Mouse (Mus musculus) liver, embryonic 16.5 days (tissue): ENCODE results near the gene Rbfox1. TPM values are rescaled to one million over a fixed set of nuclear protein-coding genes. Genes with fewer than 3 reads are reported as not detected.

Experiments
- ATAC-seq: fragments of 200-750 bp; cut with Nextera tagmentation; 2 replicates; pipeline ENCODE4 v1.8.0; 2017; ENCODE audit warnings: low read depth, mild to moderate bottlenecking, moderate number of reproducible peaks, moderate library complexity
- H3K27ac ChIP-seq: fragments of 300-500 bp; sonication (generic); 2 replicates; pipeline ENCODE4 v1.5.1; 2014; ENCODE audit warnings: mild to moderate bottlenecking, low read length
- H3K27me3 ChIP-seq: fragments of 300-500 bp; sonication (generic); 2 replicates; pipeline ENCODE4 v1.6.1; 2014; ENCODE audit warnings: low read depth, low read length, mixed read lengths; ENCODE audit not compliant: control insufficient read depth, insufficient read depth
- H3K36me3 ChIP-seq: fragments of 300-500 bp; sonication (generic); 2 replicates; pipeline ENCODE4 v1.6.1; 2014; ENCODE audit warnings: mild to moderate bottlenecking; ENCODE audit not compliant: control insufficient read depth, insufficient read depth
- H3K4me1 ChIP-seq: fragments of 300-500 bp; sonication (generic); 2 replicates; pipeline ENCODE4 v1.6.1; 2014; ENCODE audit warnings: low read depth, low read length, mixed read lengths; ENCODE audit not compliant: control insufficient read depth
- H3K4me2 ChIP-seq: fragments of 300-500 bp; sonication (generic); 2 replicates; pipeline ENCODE4 v1.6.1; 2014; ENCODE audit warnings: low read depth, low read length, mixed read lengths
- H3K4me3 ChIP-seq: fragments of 300-500 bp; sonication (generic); 2 replicates; pipeline ENCODE4 v1.5.1; 2014; ENCODE audit warnings: low read depth, mild to moderate bottlenecking, low read length
- H3K9ac ChIP-seq: fragments of 300-500 bp; sonication (generic); 2 replicates; pipeline ENCODE4 v1.6.1; 2014; ENCODE audit warnings: low read depth, low read length
- H3K9me3 ChIP-seq: fragments of 300-500 bp; sonication (generic); replicated peaks from 2 replicates; pipeline ENCODE4 v1.6.1; 2016; ENCODE audit warnings: low read length; ENCODE audit not compliant: control insufficient read depth
- WGBS: fragments of 180-500 bp; shearing (Covaris S2); extraction: QIAGEN DNeasy Blood & Tissue Kit; methylation state at CpG from one replicate; pipeline ENCODE4 v1.1.7; 2014; ENCODE audit not compliant: insufficient replicate concordance; 5-methylcytosine and 5-hydroxymethylcytosine counted together
- polyA plus RNA-seq: library from polyadenylated mRNA; unstranded; fragments of >200 nt; fragmentation: Nextera tagmentation; extraction: Ambion mirVana; gene quantifications from 2 replicates; pipeline ENCODE4 v1.2.1, GENCODE M21; 2015

The Rbfox1 gene
- polyA plus RNA-seq, 1 experiment from 2014 or later: 0.38 TPM

GRCm38 (mm10) chr16:6012853-6013252 is 127.7 kb downstream of the Rbfox1 start:
- Histone ChIP-seq H3K27me3 (no peaks in the 10 kb centered on the region), H3K4me3 (no peak overlapping the region), H3K36me3 (no peaks in the 10 kb centered on the region), H3K27ac (no peak overlapping the region), H3K9me3 (no peaks in the 10 kb centered on the region), H3K4me2 (no peak overlapping the region), H3K9ac (no peak overlapping the region), H3K4me1 (no peaks in the 10 kb centered on the region)
- 39% methylated on average over 3 of the region's 3 CpGs for WGBS
- ATAC-seq: no peak

DNA sequence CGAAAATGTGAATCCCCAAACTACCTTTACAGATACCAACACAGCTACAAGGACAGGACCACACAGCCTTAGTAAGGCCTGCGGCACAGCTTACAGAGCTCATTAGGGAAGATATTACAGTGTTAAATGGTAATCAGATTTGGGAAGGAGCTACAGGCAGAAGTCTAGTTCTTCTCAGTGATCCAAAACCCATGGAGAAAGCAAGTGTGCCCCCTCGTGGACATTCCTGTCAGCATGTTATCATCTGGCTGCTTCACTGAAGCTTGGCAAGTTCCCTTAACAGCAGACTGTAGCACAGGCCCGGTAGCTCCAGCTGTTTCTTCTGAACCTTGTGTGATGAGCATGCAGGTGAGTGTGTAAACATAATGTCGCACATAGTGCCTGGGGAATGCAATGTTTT is 133.5 kb downstream of the Rbfox1 start:
- ATAC-seq: no peak
- H3K4me3 ChIP-seq: no peak overlapping the region
- H3K27ac ChIP-seq: no peak overlapping the region
- H3K4me2 ChIP-seq: no peak overlapping the region
- WGBS: 34% methylated on average over 5 of the region's 5 CpGs
- no peaks in the 10 kb centered on the region for H3K36me3 ChIP-seq
- H3K4me1 ChIP-seq: no peaks in the 10 kb centered on the region
- no peak overlapping the region for H3K9ac ChIP-seq
- H3K9me3 ChIP-seq: no peaks in the 10 kb centered on the region
- no peaks in the 10 kb centered on the region for H3K27me3 ChIP-seq

DNA sequence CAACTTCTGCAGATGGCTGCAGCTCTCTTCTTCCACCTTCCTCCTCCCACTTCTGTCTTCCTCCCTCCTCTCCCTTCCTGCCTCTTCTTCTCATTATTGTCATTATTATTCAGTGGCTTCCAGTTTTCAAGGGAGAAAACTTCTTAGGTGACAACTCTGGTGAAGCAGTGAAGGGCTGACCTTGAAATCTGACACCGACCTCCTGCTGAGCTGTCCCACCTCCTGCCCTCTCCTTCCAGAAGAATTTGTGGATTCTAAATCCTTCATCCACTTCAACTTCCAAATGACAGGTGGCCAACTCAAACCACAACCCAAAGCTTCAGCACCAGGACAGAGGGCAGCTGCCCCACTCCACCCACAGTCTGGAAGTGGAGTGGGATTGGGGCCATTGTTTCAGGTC is 134.2 kb downstream of the Rbfox1 start:
- H3K4me2 ChIP-seq: no peak overlapping the region
- no peak for ATAC-seq
- no peak overlapping the region for H3K27ac ChIP-seq
- H3K4me1 ChIP-seq: no peaks in the 10 kb centered on the region
- H3K9ac ChIP-seq: no peak overlapping the region
- 25% methylated on average over 1 of the region's 1 CpGs for WGBS
- H3K4me3 ChIP-seq: no peak overlapping the region
- H3K27me3 ChIP-seq: no peaks in the 10 kb centered on the region
- H3K36me3 ChIP-seq: no peaks in the 10 kb centered on the region
- no peaks in the 10 kb centered on the region for H3K9me3 ChIP-seq

DNA sequence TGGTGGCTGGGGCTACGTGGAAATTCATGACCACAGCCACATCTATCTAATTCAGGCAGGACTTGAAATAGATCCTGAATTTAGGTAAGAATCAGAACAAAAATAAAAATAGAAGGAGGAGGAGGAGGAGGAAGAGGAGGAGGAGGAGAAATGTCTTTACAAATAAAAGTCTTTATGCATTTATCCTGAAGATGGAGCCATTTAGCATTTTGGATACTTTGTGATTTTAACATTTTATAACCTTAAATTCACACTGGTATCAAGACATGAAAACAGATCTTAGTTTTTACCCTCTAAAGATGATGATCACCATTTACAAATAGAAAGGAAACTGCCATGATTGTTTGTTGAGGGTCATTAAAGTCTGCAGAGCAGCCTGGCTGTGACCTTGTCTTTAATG is 146.1 kb downstream of the Rbfox1 start:
- ATAC-seq: no peak
- Histone ChIP-seq H3K9ac (no peak overlapping the region), H3K4me1 (no peaks in the 10 kb centered on the region), H3K4me2 (no peak overlapping the region), H3K9me3 (no peaks in the 10 kb centered on the region), H3K4me3 (no peak overlapping the region), H3K36me3 (no peaks in the 10 kb centered on the region), H3K27me3 (no peaks in the 10 kb centered on the region), H3K27ac (no peak overlapping the region)
- WGBS: 43% methylated on average over 1 of the region's 1 CpGs

DNA sequence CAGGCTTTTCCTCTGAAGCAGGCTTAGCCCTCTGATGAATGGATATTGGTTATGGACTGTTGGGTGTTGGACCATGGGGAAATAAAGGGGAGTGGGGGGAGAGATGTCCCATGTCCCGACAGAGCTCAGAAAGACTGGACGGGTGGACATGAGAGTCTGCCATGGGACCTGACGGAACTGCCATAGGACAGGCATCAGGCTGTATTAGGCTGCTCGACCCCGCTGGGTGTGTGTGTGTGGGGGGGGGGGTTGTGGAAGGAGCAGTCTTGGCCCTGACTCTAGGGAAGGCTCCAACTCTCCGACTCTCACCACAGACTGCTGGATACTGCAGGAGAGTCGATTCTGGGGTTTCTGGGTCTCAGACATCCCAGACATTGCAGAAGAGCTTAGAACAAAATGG is 147.4 kb downstream of the Rbfox1 start:
- Histone ChIP-seq H3K4me2 (no peak overlapping the region), H3K36me3 (no peaks in the 10 kb centered on the region), H3K27ac (no peak overlapping the region), H3K9ac (no peak overlapping the region), H3K27me3 (no peaks in the 10 kb centered on the region), H3K4me3 (no peak overlapping the region), H3K9me3 (no peaks in the 10 kb centered on the region), H3K4me1 (no peaks in the 10 kb centered on the region)
- 62% methylated on average over 7 of the region's 7 CpGs for WGBS
- no peak for ATAC-seq

DNA sequence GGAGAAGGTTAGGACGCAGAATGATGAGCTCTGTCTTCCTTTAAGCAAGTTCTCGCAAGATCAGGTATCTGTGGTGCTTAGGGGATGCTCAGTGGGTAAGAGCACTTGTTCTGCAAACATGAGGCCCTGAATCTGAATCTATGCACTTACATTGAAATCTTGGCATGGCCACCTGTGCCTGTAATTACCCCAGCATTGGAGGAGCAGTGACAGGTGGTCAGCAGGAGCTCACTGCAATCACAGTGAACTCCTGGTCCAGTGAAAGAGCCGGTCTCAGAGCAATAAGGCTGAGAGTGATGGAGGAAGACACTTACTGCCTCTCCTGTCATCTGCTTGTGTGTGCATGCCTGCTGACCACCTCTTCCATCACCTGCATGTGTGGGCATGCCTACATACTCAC is 149.7 kb downstream of the Rbfox1 start:
- no peak overlapping the region for H3K9ac ChIP-seq
- H3K27me3 ChIP-seq: no peaks in the 10 kb centered on the region
- H3K4me2 ChIP-seq: no peak overlapping the region
- no peak overlapping the region for H3K27ac ChIP-seq
- H3K36me3 ChIP-seq: no peaks in the 10 kb centered on the region
- no peak for ATAC-seq
- 67% methylated on average over 3 of the region's 3 CpGs for WGBS
- no peak overlapping the region for H3K4me3 ChIP-seq
- H3K9me3 ChIP-seq: no peaks in the 10 kb centered on the region
- H3K4me1 ChIP-seq: no peaks in the 10 kb centered on the region

DNA sequence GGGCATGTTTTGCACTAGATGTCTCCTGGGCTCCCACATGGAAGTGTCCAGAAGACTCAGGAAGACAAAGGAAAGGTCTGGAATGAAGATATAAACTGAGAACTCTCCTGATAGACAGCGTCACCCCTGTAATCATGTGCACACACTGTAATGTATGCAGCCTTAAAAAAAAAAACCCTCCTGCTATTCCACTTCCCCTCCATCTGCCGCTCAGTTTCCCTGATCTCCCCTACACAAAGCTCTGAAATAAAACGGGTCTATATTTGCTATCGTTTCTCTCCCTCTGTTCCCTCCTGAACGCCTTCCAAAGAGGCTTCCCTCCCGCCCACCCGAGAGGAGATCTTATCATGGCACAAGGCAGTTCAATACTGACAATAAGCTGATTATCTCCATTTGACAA is 151.9 kb downstream of the Rbfox1 start:
- Histone ChIP-seq H3K36me3 (no peaks in the 10 kb centered on the region), H3K9ac (no peak overlapping the region), H3K27ac (no peak overlapping the region), H3K4me2 (no peak overlapping the region), H3K4me3 (no peak overlapping the region), H3K27me3 (no peaks in the 10 kb centered on the region), H3K9me3 (no peaks in the 10 kb centered on the region), H3K4me1 (no peaks in the 10 kb centered on the region)
- no peak for ATAC-seq
- WGBS: 60% methylated on average over 7 of the region's 7 CpGs

GRCm38 (mm10) chr16:6042766-6043165 is 157.6 kb downstream of the Rbfox1 start:
- 55% methylated on average over 3 of the region's 3 CpGs for WGBS
- Histone ChIP-seq H3K4me2 (no peak overlapping the region), H3K27me3 (no peaks in the 10 kb centered on the region), H3K9ac (no peak overlapping the region), H3K9me3 (no peaks in the 10 kb centered on the region), H3K27ac (no peak overlapping the region), H3K36me3 (no peaks in the 10 kb centered on the region), H3K4me1 (no peaks in the 10 kb centered on the region), H3K4me3 (no peak overlapping the region)
- ATAC-seq: no peak

DNA sequence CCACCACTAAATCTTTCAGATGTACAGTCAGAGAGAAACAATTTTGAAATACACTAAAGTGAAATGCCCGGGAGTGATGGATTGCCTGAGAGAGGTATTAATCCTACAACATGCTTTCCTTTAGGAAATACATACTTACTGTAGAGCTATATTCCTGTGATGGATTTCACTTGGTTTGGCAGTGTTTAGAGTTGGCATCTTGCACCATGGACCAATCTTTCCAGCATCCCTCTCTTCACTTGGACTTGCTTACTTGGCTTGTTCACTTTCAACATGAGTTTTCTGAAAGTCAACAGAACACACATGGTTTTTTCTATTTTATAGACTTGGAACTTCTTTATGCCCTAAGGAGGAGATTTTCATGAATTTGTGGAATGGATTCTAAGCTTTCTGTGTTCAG is 163.4 kb downstream of the Rbfox1 start:
- no peak overlapping the region for H3K27ac ChIP-seq
- WGBS: 59% methylated on average over 1 of the region's 1 CpGs
- H3K4me3 ChIP-seq: no peak overlapping the region
- H3K9ac ChIP-seq: no peak overlapping the region
- no peaks in the 10 kb centered on the region for H3K9me3 ChIP-seq
- ATAC-seq: no peak
- no peaks in the 10 kb centered on the region for H3K27me3 ChIP-seq
- H3K4me2 ChIP-seq: no peak overlapping the region
- H3K4me1 ChIP-seq: no peaks in the 10 kb centered on the region
- H3K36me3 ChIP-seq: no peaks in the 10 kb centered on the region

- Histone ChIP-seq H3K9me3 (no peaks in the 10 kb centered on the region), H3K36me3 (no peaks in the 10 kb centered on the region), H3K9ac (no peak overlapping the region), H3K4me2 (no peak overlapping the region), H3K27ac (no peak overlapping the region), H3K27me3 (no peaks in the 10 kb centered on the region), H3K4me3 (no peak overlapping the region), H3K4me1 (no peaks in the 10 kb centered on the region)
- no peak for ATAC-seq
- 44% methylated on average over 1 of the region's 1 CpGs for WGBS
Observed at GRCm38 (mm10) chr16:6062495-6062894, 177.3 kb downstream of the Rbfox1 start.
